Mouse (Mus musculus): ENCODE measurements around the gene Zfp36l2. TPM values are rescaled to one million over a fixed set of nuclear protein-coding genes. Genes with fewer than 3 reads are reported as not detected.
A peak's percentile ranks its signal among the peaks of the same experiment; 100 is the strongest.

Zfp36l2 gene
- polyA plus RNA-seq, 1 experiment from 2014 or later, result 29.6 TPM

- no peak for ATAC-seq
- no peak overlapping the region for H3K4me3 ChIP-seq (ENCODE audit: low read depth, low read length)
- peaks cover 38% of the 10 kb centered on the region for H3K4me1 ChIP-seq (replicated peaks; ENCODE audit: control insufficient read depth, insufficient read depth, low read length)
- H3K9me3 ChIP-seq (ENCODE audit: control insufficient read depth), result no peaks in the 10 kb centered on the region
- no peak overlapping the region for H3K27ac ChIP-seq (ENCODE audit: low read depth, low read length)
- H3K9ac ChIP-seq (ENCODE audit: low read depth, low read length), result no peak overlapping the region
- WGBS, result 91% methylated on average over 3 of the region's 3 CpGs
- H3K4me2 ChIP-seq (replicated peaks; ENCODE audit: low read depth), result no peak overlapping the region
- TF ChIP-seq CTCF (IDR thresholded peaks at IDR 0.05; ENCODE audit: low read depth), result no peak
- no peaks in the 10 kb centered on the region for H3K36me3 ChIP-seq (ENCODE audit: control insufficient read depth, insufficient read depth)
- no peaks in the 10 kb centered on the region for H3K27me3 ChIP-seq (replicated peaks; ENCODE audit: control insufficient read depth, insufficient read depth, low read length)
These were observed 43.6 kb downstream of the Zfp36l2 start for GRCm38 (mm10) chr17:84144130-84144529.

DNA sequence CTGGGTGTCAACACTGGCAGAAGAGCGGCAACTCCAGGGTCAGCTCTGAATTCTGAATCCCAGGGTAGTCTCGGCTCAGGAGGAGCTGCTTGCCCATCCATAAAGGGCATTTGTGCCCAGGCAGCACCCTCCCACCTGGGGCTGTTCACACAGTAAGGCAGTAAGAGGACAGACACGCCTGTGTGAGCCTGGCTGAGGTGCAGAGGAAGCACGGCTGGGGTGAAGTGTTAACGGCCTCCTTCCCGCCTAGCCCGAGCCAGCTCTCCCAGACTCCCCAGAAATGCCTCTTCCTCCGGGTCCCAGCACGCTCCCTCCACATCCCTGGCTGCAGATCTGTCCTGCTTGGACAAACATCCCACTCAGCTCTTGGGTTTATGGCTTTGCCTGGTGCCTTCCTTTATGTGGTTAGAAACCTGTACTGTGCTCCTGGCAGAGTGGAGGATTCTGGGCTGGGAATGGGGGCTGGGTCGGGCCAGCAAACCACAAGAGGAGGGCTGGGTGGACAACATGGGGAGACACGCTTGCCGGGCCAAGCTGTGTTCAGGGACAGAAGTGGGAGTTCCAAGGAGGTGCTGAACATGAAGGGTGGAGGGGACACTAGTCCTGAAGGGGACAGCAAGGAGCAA lies 44.4 kb downstream of the Zfp36l2 start:
- no peaks in the 10 kb centered on the region for H3K36me3 ChIP-seq (ENCODE audit: control insufficient read depth, insufficient read depth)
- H3K4me2 ChIP-seq (replicated peaks; ENCODE audit: low read depth), result no peak overlapping the region
- H3K9me3 ChIP-seq (ENCODE audit: control insufficient read depth), result no peaks in the 10 kb centered on the region
- no peak overlapping the region for H3K9ac ChIP-seq (ENCODE audit: low read depth, low read length)
- no peak overlapping the region for H3K27ac ChIP-seq (ENCODE audit: low read depth, low read length)
- TF ChIP-seq CTCF (IDR thresholded peaks at IDR 0.05; ENCODE audit: low read depth), result no peak
- H3K27me3 ChIP-seq (replicated peaks; ENCODE audit: control insufficient read depth, insufficient read depth, low read length), result no peaks in the 10 kb centered on the region
- H3K4me1 ChIP-seq (replicated peaks; ENCODE audit: control insufficient read depth, insufficient read depth, low read length), result peaks cover 37% of the 10 kb centered on the region
- no peak overlapping the region for H3K4me3 ChIP-seq (ENCODE audit: low read depth, low read length)
- ATAC-seq, result no peak
- WGBS, result 39% methylated on average over 12 of the region's 12 CpGs

- 76% methylated on average over 6 of the region's 6 CpGs for WGBS
- H3K9ac ChIP-seq (ENCODE audit: low read depth, low read length), result no peak overlapping the region
- H3K27me3 ChIP-seq (replicated peaks; ENCODE audit: control insufficient read depth, insufficient read depth, low read length), result no peaks in the 10 kb centered on the region
- ATAC-seq, result no peak
- H3K36me3 ChIP-seq (ENCODE audit: control insufficient read depth, insufficient read depth), result no peaks in the 10 kb centered on the region
- no peaks in the 10 kb centered on the region for H3K9me3 ChIP-seq (ENCODE audit: control insufficient read depth)
- H3K4me3 ChIP-seq (ENCODE audit: low read depth, low read length), result no peak overlapping the region
- H3K4me1 ChIP-seq (replicated peaks; ENCODE audit: control insufficient read depth, insufficient read depth, low read length), result peaks cover 32% of the 10 kb centered on the region
- H3K4me2 ChIP-seq (replicated peaks; ENCODE audit: low read depth), result no peak overlapping the region
- TF ChIP-seq CTCF (IDR thresholded peaks at IDR 0.05; ENCODE audit: low read depth), result no peak
- H3K27ac ChIP-seq (ENCODE audit: low read depth, low read length), result peak overlapping the region; percentile 75; the same call in 1 of the 2 replicates
These were observed 46.1 kb downstream of the Zfp36l2 start for GRCm38 (mm10) chr17:84141691-84142090.

GRCm38 (mm10) chr17:84140822-84141507 lies 46.8 kb downstream of the Zfp36l2 start:
- Histone ChIP-seq H3K27me3 (replicated peaks; ENCODE audit: control insufficient read depth, insufficient read depth, low read length) (no peaks in the 10 kb centered on the region), H3K36me3 (ENCODE audit: control insufficient read depth, insufficient read depth) (no peaks in the 10 kb centered on the region), H3K9me3 (ENCODE audit: control insufficient read depth) (no peaks in the 10 kb centered on the region), H3K27ac (ENCODE audit: low read depth, low read length) (peak overlapping the region; percentile 75), H3K4me3 (ENCODE audit: low read depth, low read length) (no peak overlapping the region), H3K4me2 (replicated peaks; ENCODE audit: low read depth) (no peak overlapping the region), H3K4me1 (replicated peaks; ENCODE audit: control insufficient read depth, insufficient read depth, low read length) (peaks cover 30% of the 10 kb centered on the region), H3K9ac (ENCODE audit: low read depth, low read length) (no peak overlapping the region)
- ATAC-seq, result no peak
- 45% methylated on average over 10 of the region's 10 CpGs for WGBS
- TF ChIP-seq CTCF (IDR thresholded peaks at IDR 0.05; ENCODE audit: low read depth), result no peak

DNA sequence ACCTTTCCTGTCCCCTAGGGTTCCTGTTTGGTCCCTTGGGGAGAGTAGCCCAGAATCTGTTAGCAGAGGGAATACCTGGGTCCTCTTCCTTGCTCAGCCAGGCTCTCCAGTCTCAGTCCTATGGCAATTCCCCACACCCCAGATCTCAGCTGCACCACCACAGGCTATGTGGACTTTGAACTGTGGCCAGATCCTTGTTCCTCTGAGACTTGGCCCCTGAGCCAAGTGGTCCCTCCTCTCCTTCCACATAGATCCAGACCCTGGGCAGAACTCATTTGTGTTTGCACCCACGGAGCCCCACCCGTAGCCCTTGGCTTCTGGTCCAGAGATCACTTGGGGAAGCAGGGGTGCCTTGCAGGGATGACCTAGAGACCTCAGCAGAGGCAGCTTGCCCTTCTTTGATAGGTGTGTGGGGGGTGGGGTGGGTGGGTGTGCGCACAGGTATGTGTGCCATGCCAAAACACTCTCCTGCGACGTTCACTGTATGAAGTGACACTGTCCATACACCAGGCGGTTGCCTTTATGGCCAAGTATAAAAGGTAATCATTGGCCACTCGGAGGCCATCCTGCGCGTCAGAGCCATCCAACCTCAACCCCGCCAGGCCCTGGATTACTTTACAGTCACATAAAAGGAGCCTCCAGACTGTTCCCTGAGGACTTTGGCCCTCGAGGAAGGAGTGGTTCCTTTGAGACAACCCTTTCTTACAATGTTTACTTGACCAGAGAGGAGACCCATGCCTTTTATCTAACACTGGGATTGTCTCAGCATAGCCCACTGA lies 50.2 kb downstream of the Zfp36l2 start:
- ATAC-seq, result peak; percentile 83
- no peaks in the 10 kb centered on the region for H3K9me3 ChIP-seq (ENCODE audit: control insufficient read depth)
- H3K4me1 ChIP-seq (replicated peaks; ENCODE audit: control insufficient read depth, insufficient read depth, low read length), result peaks cover 27% of the 10 kb centered on the region
- peak overlapping the region; percentile 57 for H3K4me2 ChIP-seq (replicated peaks; ENCODE audit: low read depth)
- no peaks in the 10 kb centered on the region for H3K36me3 ChIP-seq (ENCODE audit: control insufficient read depth, insufficient read depth)
- H3K4me3 ChIP-seq (ENCODE audit: low read depth, low read length), result peak overlapping the region; percentile 5; the same call in 1 of the 2 replicates
- TF ChIP-seq CTCF (IDR thresholded peaks at IDR 0.05; ENCODE audit: low read depth), result no peak; the same call in 1 of the 2 replicates
- peak overlapping the region; percentile 54 for H3K9ac ChIP-seq (ENCODE audit: low read depth, low read length)
- WGBS, result 36% methylated on average over 11 of the region's 11 CpGs
- no peaks in the 10 kb centered on the region for H3K27me3 ChIP-seq (replicated peaks; ENCODE audit: control insufficient read depth, insufficient read depth, low read length)
- H3K27ac ChIP-seq (ENCODE audit: low read depth, low read length), result peak overlapping the region; percentile 96

Data from intestine, postnatal 0 days (tissue).